Mouse (Mus musculus) left cerebral cortex, adult 2 months (tissue): Measurements from ENCODE around the gene Sycp2l. TPM values are rescaled to one million over a fixed set of nuclear protein-coding genes. Genes with fewer than 3 reads are reported as not detected.
A peak's percentile ranks its signal among the peaks of the same experiment; 100 is the strongest.

ENCODE experiments used
- DNase-seq, 2 experiments: peaks; one replicate each; pipeline ENCODE4 v3.0.0; 2021 to 2022; ENCODE audit warnings: low spot score in 2 of 2, mixed read lengths in 1 of 2; ENCODE audit errors: extremely low spot score in 1 of 2
- H3K27ac ChIP-seq: fragments of 200-600 bp; 2 replicates; pipeline ENCODE4 v1.8.1; 2022
- H3K4me3 ChIP-seq: fragments of 200-600 bp; 2 replicates; pipeline ENCODE4 v1.8.1; 2022
- CTCF ChIP-seq: fragments of 200-600 bp; IDR thresholded peaks from 2 replicates; pipeline ENCODE4 v1.8.1; 2022; ENCODE audit warnings: antibody characterized with exemption, mild to moderate bottlenecking, moderate library complexity
- intact Hi-C: fragments of 180-260 bp; cut with DNase I; formaldehyde crosslinking; loops from one replicate; pipeline ENCODE4 v1.15.1; 2025
- long read RNA-seq, 2 experiments: library from polyadenylated mRNA; stranded (forward); transcript quantifications; one replicate each; pipeline ENCODE4 v2.0.0; 2021; ENCODE audit warnings: borderline mapping rate in 2 of 2
- total RNA-seq, 2 experiments: library from RNA; stranded (reverse); gene quantifications; 2 replicates each; pipeline ENCODE4 v1.2.3; 2021

The Sycp2l gene
- total RNA-seq = not detected
- long read RNA-seq, experiment 1 = 0 reads
- long read RNA-seq, experiment 2 = 0 reads

- Histone ChIP-seq H3K4me3 (no peak within 1 kb of the TSS), H3K27ac (no peak within 1 kb of the TSS)
- intact Hi-C loops = no loop called here
- no peak for DNase-seq
- no peak for TF ChIP-seq CTCF
Measured at GRCm38 (mm10) chr13:41113940-41114339, at the start of gene Sycp2l. TSS of gene Sycp2l (plus strand) at chr13:41114307.

GRCm38 (mm10) chr13:41067618-41068017, 46.5 kb upstream of the Sycp2l start:
- intact Hi-C loops = no loop called here
- no peak for TF ChIP-seq CTCF
- Histone ChIP-seq H3K4me3 (no peak overlapping the region), H3K27ac (no peak overlapping the region)
- no peak for DNase-seq

- Histone ChIP-seq H3K27ac (no peak overlapping the region), H3K4me3 (no peak overlapping the region)
- intact Hi-C loops = no loop called here
- no peak for DNase-seq
- no peak for TF ChIP-seq CTCF
Measured at GRCm38 (mm10) chr13:41071617-41072016, 42.5 kb upstream of the Sycp2l start.

GRCm38 (mm10) chr13:41073819-41074218, 40.3 kb upstream of the Sycp2l start:
- TF ChIP-seq CTCF = no peak
- no peak overlapping the region for H3K4me3 ChIP-seq
- no peak overlapping the region for H3K27ac ChIP-seq
- intact Hi-C loops = no loop called here
- DNase-seq = no peak

GRCm38 (mm10) chr13:41077921-41078320, 36.2 kb upstream of the Sycp2l start:
- no peak for DNase-seq
- Histone ChIP-seq H3K4me3 (no peak overlapping the region), H3K27ac (no peak overlapping the region)
- intact Hi-C loops = no loop called here
- TF ChIP-seq CTCF = no peak

- TF ChIP-seq CTCF = no peak
- intact Hi-C loops = no loop called here
Measured at GRCm38 (mm10) chr13:41078690-41079420, 35.3 kb upstream of the Sycp2l start.

GRCm38 (mm10) chr13:41079421-41079780, 34.7 kb upstream of the Sycp2l start, which contains the start of gene Mak:
TSS of gene Mak (minus strand) at chr13:41079706.
- intact Hi-C loops = no loop called here
- Histone ChIP-seq H3K4me3 (peak within 1 kb of the TSS; percentile 50), H3K27ac (no peak within 1 kb of the TSS)
- TF ChIP-seq CTCF = no peak
- DNase-seq = peak; percentile 72 to 78

More at GRCm38 (mm10) chr13:41078690-41079420, 35.3 kb upstream of the Sycp2l start:
- H3K4me3 ChIP-seq = peak overlapping the region; percentile 50
- DNase-seq = no peak
- no peak overlapping the region for H3K27ac ChIP-seq

- DNase-seq = no peak
- intact Hi-C loops = no loop called here
- H3K4me3 ChIP-seq = peak overlapping the region; percentile 50
- TF ChIP-seq CTCF = no peak
- H3K27ac ChIP-seq = no peak overlapping the region
Measured at GRCm38 (mm10) chr13:41079859-41080258, 34.2 kb upstream of the Sycp2l start.

GRCm38 (mm10) chr13:41080700-41081099, 33.4 kb upstream of the Sycp2l start:
- Histone ChIP-seq H3K4me3 (no peak overlapping the region), H3K27ac (no peak overlapping the region)
- no peak for TF ChIP-seq CTCF
- no peak for DNase-seq
- intact Hi-C loops = no loop called here

GRCm38 (mm10) chr13:41084521-41084920, 29.6 kb upstream of the Sycp2l start:
- Histone ChIP-seq H3K4me3 (no peak overlapping the region), H3K27ac (no peak overlapping the region)
- no peak for TF ChIP-seq CTCF
- intact Hi-C loops = loop anchor here (2.0 kb wide), 1 partner anchor 154 kb away; no protein-coding TSS in a partner anchor
- DNase-seq = no peak

- H3K27ac ChIP-seq = no peak overlapping the region
- peak; percentile 75 for TF ChIP-seq CTCF
- H3K4me3 ChIP-seq = no peak overlapping the region
- no peak for DNase-seq
- intact Hi-C loops = loop anchor here (2.0 kb wide), 1 partner anchor 154 kb away; no protein-coding TSS in a partner anchor
Measured at GRCm38 (mm10) chr13:41085140-41085539, 29.0 kb upstream of the Sycp2l start.

- DNase-seq = no peak
- H3K27ac ChIP-seq = no peak overlapping the region
- no peak for TF ChIP-seq CTCF
- no peak overlapping the region for H3K4me3 ChIP-seq
- intact Hi-C loops = no loop called here
Measured at GRCm38 (mm10) chr13:41088746-41089145, 25.4 kb upstream of the Sycp2l start.

GRCm38 (mm10) chr13:41091271-41091670, 22.8 kb upstream of the Sycp2l start:
- intact Hi-C loops = no loop called here
- TF ChIP-seq CTCF = no peak
- H3K27ac ChIP-seq = no peak overlapping the region
- no peak overlapping the region for H3K4me3 ChIP-seq
- no peak for DNase-seq
